Mouse (Mus musculus) liver, embryonic 14.5 days (tissue): ENCODE results near the gene Akt2.
"Not testable (repeated sequence)": the region's sequence is repeated elsewhere in the genome, so short reads cannot be mapped to it uniquely, and the experiment has no call there.

Experiments used
- CTCF ChIP-seq: IDR thresholded peaks from 2 replicates; pipeline ENCODE4 v1.5.1; 2016; ENCODE audit warnings: antibody characterized with exemption, low read depth, control low read depth
- EP300 ChIP-seq: IDR thresholded peaks from 2 replicates; pipeline ENCODE4 v1.6.1; 2016; ENCODE audit warnings: antibody characterized with exemption, low read depth

DNA sequence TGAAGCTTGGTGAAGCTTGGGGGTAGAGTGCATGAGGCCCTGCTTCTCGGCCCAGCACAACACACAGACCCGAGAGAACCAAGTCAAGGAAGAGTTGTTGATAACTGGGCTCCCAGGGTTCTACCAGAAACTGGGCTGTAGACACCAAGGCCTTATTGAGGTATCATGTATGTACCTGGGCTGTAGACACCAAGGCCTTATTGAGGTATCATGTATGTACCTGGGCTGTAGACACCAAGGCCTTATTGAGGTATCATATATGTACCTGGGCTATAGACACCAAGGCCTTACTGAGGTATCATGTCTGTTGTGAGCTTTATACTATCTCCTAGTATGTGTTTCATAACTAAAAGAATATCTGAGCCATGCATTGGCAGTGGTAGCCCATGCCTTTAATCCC is 43.7 kb downstream of the Akt2 start:
- not testable (repeated sequence) for TF ChIP-seq CTCF, EP300
